Comparison of ENCODE assay signal across 14 mouse cellular contexts in genomic region chr10:5170425-5170824, GRCm38 (mm10).
DNase-seq lines count a peak whose midpoint lies in the region; ATAC-seq and TF ChIP-seq lines count a peak whose summit lies in the region.
"Had no signal": no experiment of that assay in that cellular context is flagged by ENCODE, and none has a peak within 500 bp of the region (broad histone marks: within the 10 kb centered on the region; RNA-seq: fewer than 3 reads in every experiment).

No protein-coding gene starts in this region.

- no peak for ATAC-seq in hindbrain, postnatal 0 days
- ATAC-seq in hindbrain, embryonic 12.5 days (ENCODE audit: low FRiP score), result no peak
- ATAC-seq in Patski, result no peak
- ATAC-seq: midbrain, embryonic 16.5 days had no signal

- no peak overlapping the region for H3K27ac ChIP-seq in hindbrain, postnatal 0 days
- H3K27ac ChIP-seq in hindbrain, embryonic 12.5 days, result no peak overlapping the region
- H3K27ac ChIP-seq: heart, embryonic 13.5 days; limb, embryonic 12.5 days had no signal

- no peak for DNase-seq in hindbrain, postnatal 0 days (ENCODE audit: low spot score)
- peak; percentile 37 for DNase-seq in thymus, postnatal 14 days
- no peak for DNase-seq in thymus, postnatal 0 days (ENCODE audit: low spot score)
- DNase-seq in Patski (ENCODE audit: low read depth, low spot score), result no peak
- DNase-seq in splenic B cell, adult 2 months (ENCODE audit: low read depth, low spot score), result peak; percentile 32
- DNase-seq in kidney, adult 9 months, result no peak
- DNase-seq in adrenal gland, postnatal 4 days (ENCODE audit: low spot score in 2 of 2), result no peak
- DNase-seq: adrenal gland, postnatal 25 days; cerebellum, adult 18-20 months; lung, postnatal 36 days had no signal

- no peak overlapping the region for H3K9ac ChIP-seq in hindbrain, postnatal 0 days (replicated peaks; ENCODE audit: low read length)
- no peak overlapping the region for H3K9ac ChIP-seq in hindbrain, embryonic 12.5 days
- H3K9ac ChIP-seq: heart, embryonic 13.5 days; limb, embryonic 12.5 days had no signal

- no peaks in the 10 kb centered on the region for H3K4me1 ChIP-seq in hindbrain, postnatal 0 days (ENCODE audit: insufficient read depth, low read length)
- H3K4me1 ChIP-seq in hindbrain, embryonic 12.5 days, result no peaks in the 10 kb centered on the region

- TF ChIP-seq CTCF in hindbrain, postnatal 0 days (IDR thresholded peaks at IDR 0.05; ENCODE audit: low read depth), result peak; percentile 52
- peak; percentile 47 for TF ChIP-seq CTCF in Patski (IDR thresholded peaks at IDR 0.05)

- in situ Hi-C loops in Patski (cut with MboI; ENCODE audit: low pct_unique_long_range_greater_than_20kb), result loop anchor here (25.0 kb wide), 1 partner anchor 1183 kb away; no protein-coding TSS in a partner anchor

- POLR2A ChIA-PET in Patski (lab: Charles Lee), result no interaction called here

- no peak overlapping the region for H3K4me3 ChIP-seq in hindbrain, postnatal 0 days (ENCODE audit: low read length)
- no peak overlapping the region for H3K4me3 ChIP-seq in hindbrain, embryonic 12.5 days
- H3K4me3 ChIP-seq: heart, embryonic 13.5 days; limb, embryonic 12.5 days had no signal

- CTCF ChIA-PET in Patski (lab: Charles Lee), result interaction anchor here (1.0 kb wide), 1 partner anchor 126 kb away, joined by 3 read pairs; no protein-coding TSS in a partner anchor

- no peaks in the 10 kb centered on the region for H3K9me3 ChIP-seq in hindbrain, postnatal 0 days (ENCODE audit: low read length)
- H3K9me3 ChIP-seq in hindbrain, embryonic 12.5 days (replicated peaks), result no peaks in the 10 kb centered on the region; the same call in 1 of the 2 replicates
- H3K9me3 ChIP-seq: heart, embryonic 13.5 days had no signal

- peaks cover 21% of the 10 kb centered on the region; the same call in 1 of the 2 replicates for H3K36me3 ChIP-seq in hindbrain, postnatal 0 days (ENCODE audit: insufficient read depth, low read length)
- H3K36me3 ChIP-seq in hindbrain, embryonic 12.5 days, result no peaks in the 10 kb centered on the region
- H3K36me3 ChIP-seq in splenic B cell, adult 2 months (ENCODE audit: control insufficient read depth, insufficient read depth, low read length, poor library complexity, severe bottlenecking), result peaks cover 5% of the 10 kb centered on the region

- WGBS in hindbrain, postnatal 0 days, result 60% methylated on average over 1 of the region's 1 CpGs
- WGBS in hindbrain, embryonic 12.5 days, result 80% methylated on average over 1 of the region's 1 CpGs

- H3K27me3 ChIP-seq in hindbrain, postnatal 0 days (ENCODE audit: insufficient read depth, low read length), result no peaks in the 10 kb centered on the region
- no peaks in the 10 kb centered on the region for H3K27me3 ChIP-seq in hindbrain, embryonic 12.5 days
- no peaks in the 10 kb centered on the region for H3K27me3 ChIP-seq in Patski
- no peaks in the 10 kb centered on the region for H3K27me3 ChIP-seq in splenic B cell, adult 2 months (ENCODE audit: control insufficient read depth, insufficient read depth, low read length, poor library complexity, severe bottlenecking)
- H3K27me3 ChIP-seq: heart, embryonic 13.5 days; limb, embryonic 12.5 days had no signal

- no peak overlapping the region for H3K4me2 ChIP-seq in hindbrain, postnatal 0 days (ENCODE audit: low read depth, low read length)
- H3K4me2 ChIP-seq in hindbrain, embryonic 12.5 days (replicated peaks), result no peak overlapping the region
- H3K4me2 ChIP-seq: heart, embryonic 13.5 days; limb, embryonic 12.5 days had no signal

Comparison
In these comparisons a context has a peak if more than half of its experiments do, and no peak if none do; other contexts are left out.
1. DNase-seq: peak in thymus, postnatal 14 days (single experiment) and splenic B cell, adult 2 months (single experiment); none in hindbrain, postnatal 0 days (single experiment), thymus, postnatal 0 days (single experiment), Patski (single experiment), kidney, adult 9 months (single experiment) and adrenal gland, postnatal 4 days (0 of 2).